ENCODE assay signal across 15 mouse cellular contexts in genomic region chr3:58727601-58728000, GRCm38 (mm10).
"Had no signal": no experiment of that assay in that cellular context is flagged by ENCODE, and none has a peak within 500 bp of the region (broad histone marks: within the 10 kb centered on the region; RNA-seq: fewer than 3 reads in every experiment).

No protein-coding gene starts in this region.

- DNase-seq: gastrocnemius, postnatal 25 days; gastrocnemius, postnatal 36 days; heart, adult 2 months had no signal

- H3K27me3 ChIP-seq: embryonic facial prominence, embryonic 12.5 days; embryonic facial prominence, embryonic 13.5 days; embryonic facial prominence, embryonic 15.5 days; forebrain, embryonic 13.5 days; forebrain, embryonic 15.5 days had no signal

- H3K36me3 ChIP-seq: embryonic facial prominence, embryonic 10.5 days; embryonic facial prominence, embryonic 12.5 days; embryonic facial prominence, embryonic 13.5 days; embryonic facial prominence, embryonic 15.5 days; forebrain, embryonic 10.5 days; forebrain, embryonic 12.5 days; forebrain, embryonic 15.5 days had no signal

- H3K4me3 ChIP-seq: embryonic facial prominence, embryonic 10.5 days; embryonic facial prominence, embryonic 12.5 days; embryonic facial prominence, embryonic 13.5 days; embryonic facial prominence, embryonic 15.5 days; erythroblast, embryonic 14.5 days; forebrain, embryonic 10.5 days; forebrain, embryonic 12.5 days; forebrain, embryonic 13.5 days; forebrain, embryonic 15.5 days; gastrocnemius, adult 2 months; heart, adult 2 months had no signal

- ATAC-seq: forebrain, embryonic 13.5 days; forebrain, embryonic 14.5 days; forebrain, embryonic 15.5 days had no signal

- H3K9ac ChIP-seq: embryonic facial prominence, embryonic 12.5 days; embryonic facial prominence, embryonic 13.5 days; embryonic facial prominence, embryonic 15.5 days; forebrain, embryonic 12.5 days; forebrain, embryonic 13.5 days; forebrain, embryonic 15.5 days; forebrain, postnatal 0 days had no signal

- H3K9me3 ChIP-seq: embryonic facial prominence, embryonic 10.5 days; embryonic facial prominence, embryonic 12.5 days; embryonic facial prominence, embryonic 13.5 days; embryonic facial prominence, embryonic 15.5 days; forebrain, embryonic 10.5 days; forebrain, embryonic 12.5 days; forebrain, embryonic 13.5 days; forebrain, embryonic 15.5 days had no signal

- H3K27ac ChIP-seq: embryonic facial prominence, embryonic 10.5 days; embryonic facial prominence, embryonic 12.5 days; embryonic facial prominence, embryonic 13.5 days; embryonic facial prominence, embryonic 15.5 days; forebrain, embryonic 10.5 days; forebrain, embryonic 12.5 days; forebrain, embryonic 13.5 days; forebrain, embryonic 15.5 days; gastrocnemius, adult 2 months; heart, adult 2 months had no signal

- H3K4me2 ChIP-seq: embryonic facial prominence, embryonic 12.5 days; embryonic facial prominence, embryonic 13.5 days; embryonic facial prominence, embryonic 15.5 days; forebrain, embryonic 12.5 days; forebrain, embryonic 13.5 days; forebrain, embryonic 15.5 days had no signal

- H3K4me1 ChIP-seq: embryonic facial prominence, embryonic 12.5 days had no signal
